Mouse (Mus musculus) natural killer cell, adult 2 months (primary cell): Measurements from ENCODE around the gene Arglu1.

Source experiments
- DNase-seq, 2 experiments: peaks; one replicate each; pipeline ENCODE4 v3.0.0; 2022; ENCODE audit warnings: low spot score in 2 of 2

Gene Arglu1

DNA sequence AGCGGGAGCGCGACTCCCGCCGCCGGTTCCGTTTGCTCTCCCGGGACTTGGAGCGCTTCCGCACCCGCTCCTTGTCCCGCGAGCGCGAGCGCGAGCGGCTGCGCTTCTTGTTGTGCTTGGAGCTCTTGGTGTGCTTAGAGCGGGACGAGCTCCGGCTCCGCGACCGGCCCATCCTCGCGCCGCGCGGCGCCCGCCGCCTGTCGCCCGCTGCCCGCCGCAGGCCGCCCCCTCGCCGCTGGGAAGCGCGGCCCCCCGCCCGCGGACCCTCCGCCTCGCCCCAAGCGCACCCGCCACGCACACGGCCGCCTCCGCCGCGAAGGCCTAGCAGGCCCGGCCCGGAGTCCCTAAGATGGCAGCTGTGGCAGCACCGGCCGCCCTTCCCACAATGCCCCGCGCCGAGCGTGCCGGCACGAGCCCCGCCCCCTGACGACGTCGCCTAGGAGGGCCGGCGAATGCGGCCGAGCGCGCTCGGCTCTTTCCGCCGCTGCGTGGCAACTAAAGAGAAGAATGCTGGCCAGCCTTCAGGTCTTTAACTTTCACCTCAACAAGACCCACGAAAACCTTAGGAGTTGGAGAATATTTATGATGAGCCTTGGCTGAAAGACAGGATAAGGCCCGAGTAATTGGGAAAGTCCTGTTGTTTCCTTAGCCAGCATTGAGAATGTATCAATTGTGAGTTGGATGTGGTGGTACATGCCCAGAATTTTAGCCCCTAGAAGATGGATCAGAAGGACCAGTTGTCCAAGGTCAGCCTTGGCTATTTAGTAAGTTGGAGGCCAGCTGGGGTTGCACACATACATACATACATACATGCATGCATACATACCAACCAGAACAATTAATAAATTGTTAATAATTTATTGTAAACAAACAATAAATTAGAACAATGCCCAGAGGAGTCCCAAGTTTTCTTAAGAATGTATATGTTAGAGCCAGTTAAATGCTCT is at the start of gene Arglu1:
TSS of gene Arglu1 (minus strand) at position 376 of the 947 bp plus-strand sequence.
- peak; percentile 89 to 95 for DNase-seq

DNA sequence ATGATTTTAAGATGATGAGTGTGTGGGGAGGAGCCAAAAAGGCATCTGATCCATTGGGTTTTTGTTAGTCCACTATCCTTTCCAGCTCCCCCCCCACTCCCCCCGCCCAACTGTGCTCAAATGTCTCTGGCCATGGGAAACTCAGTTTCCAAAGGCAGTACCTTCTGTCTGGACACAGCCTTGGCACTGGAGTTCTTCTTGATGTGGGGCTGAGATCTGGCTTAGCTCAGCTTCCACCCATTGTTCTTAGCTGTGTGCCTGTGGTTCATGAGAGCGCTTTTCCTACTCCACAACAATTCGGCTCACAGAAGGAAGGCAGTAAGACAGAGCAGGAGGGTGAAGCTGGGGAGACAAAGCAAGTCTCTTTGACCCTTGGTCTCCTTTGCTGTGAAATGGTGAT is 47.0 kb upstream of the Arglu1 start:
- DNase-seq, result no peak

DNA sequence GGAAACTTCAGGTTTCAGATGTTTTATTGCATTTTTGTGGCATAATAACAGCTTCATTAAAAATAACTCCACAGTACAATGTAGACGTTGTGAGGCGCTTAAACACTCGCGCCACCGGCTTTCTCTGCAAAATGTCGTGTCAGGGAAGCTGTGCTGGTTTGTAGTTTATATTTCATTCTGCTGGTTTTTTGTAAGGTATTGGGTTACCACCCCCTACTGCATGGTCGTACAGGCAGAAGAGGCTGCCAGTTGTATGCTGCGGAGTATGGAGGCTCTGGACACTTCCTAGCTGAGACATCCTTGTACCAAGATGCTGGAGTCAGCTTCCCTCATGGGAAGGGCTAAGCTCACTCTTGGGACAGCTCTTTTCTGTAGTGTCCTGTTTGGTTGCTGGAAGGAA is 46.5 kb upstream of the Arglu1 start:
- no peak for DNase-seq

DNA sequence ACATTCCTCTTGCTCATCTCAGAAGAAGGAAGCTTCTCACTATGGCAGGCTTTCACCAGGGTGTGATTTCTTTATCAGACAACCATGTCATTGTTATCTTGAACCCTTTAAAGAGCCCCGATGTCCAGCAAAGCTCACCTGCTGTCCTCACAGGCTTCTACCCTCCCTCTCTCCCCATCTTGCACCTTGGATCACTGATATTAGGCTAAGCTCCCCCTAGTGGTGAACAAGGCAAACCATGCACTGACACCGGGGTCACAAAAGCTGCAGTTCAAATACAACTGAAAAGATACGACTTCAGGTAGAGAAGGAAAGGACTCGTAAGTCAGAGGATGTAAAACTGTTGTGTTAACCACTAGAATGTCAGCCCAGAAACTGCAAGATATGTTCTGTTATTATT is 43.5 kb upstream of the Arglu1 start:
- DNase-seq, result peak; percentile 6 to 13

DNA sequence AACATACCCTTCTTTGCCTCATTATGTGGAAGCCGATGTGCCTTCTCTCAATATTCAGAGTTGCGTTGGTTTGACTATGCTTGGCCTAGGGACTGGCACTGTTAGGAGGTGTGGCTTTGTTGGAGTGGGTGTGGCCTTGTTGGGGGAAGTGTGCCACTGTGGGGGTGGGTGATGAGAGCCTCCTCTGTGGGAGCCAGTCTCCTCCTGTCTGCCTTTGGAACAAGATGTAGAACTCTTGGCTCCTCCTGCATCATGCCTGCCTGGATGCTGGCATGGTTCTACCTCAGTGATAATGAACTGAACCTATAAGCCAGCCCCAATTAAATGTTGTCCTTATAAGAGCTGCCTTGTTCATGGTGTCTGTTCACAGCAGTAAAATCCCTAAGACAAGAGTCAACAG is 38.3 kb upstream of the Arglu1 start:
- DNase-seq, result no peak

DNA sequence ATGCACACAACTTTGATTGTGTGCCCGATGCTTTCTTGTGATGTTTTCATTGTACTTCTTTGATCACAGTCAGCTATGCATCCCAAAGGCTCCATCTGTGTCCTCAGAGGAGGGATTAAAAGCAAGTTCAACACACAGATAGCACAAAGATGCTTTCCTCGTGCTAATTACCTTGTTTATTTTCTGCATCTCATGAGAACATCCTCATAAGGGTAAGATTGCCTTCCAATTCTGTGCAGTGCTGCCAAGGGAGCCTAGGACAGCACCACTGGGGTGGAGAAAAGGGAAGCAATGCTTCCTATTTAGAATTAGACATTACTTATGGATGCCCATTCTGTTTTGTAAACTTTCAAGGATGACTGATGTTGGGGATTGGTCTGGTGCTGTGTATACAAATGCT is 36.2 kb upstream of the Arglu1 start:
- no peak for DNase-seq

DNA sequence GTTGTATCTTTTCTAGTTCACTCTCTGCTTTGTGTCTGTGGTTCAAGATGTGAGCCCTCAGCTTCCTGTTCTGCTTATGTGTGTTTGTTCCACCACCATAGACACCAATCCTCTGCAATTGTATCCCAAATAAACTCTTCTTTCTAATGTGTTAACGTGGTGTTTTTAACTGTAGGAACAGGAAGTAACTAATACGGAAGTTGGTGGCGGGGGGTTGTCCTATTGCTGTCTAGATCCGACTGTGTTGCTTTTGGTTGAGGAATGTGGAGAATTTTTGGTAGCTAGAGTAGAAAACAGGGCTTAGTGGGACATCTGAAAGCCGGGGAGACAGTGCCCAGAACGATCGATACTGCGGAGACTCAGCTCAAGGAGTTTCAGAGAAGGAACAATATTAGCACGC is 14.5 kb upstream of the Arglu1 start:
- no peak for DNase-seq

DNA sequence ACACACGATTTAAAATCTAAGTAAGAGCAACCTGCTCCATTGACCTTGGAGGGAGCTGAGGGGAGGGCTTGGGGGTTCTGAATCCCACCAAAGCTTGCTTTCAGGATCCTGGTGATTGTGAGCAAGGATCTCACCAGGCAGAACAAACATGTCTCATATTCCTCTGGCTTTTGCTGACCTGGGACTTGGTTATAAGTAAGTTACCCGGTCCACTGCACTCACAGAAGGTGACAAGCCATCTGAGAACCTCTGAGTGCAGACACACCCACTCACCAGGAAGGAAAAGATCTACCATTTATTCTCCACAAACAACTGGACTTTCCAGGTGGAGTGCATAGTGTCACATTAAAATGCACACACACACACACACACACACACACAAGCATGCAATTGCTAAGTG is 13.3 kb upstream of the Arglu1 start:
- no peak for DNase-seq

DNA sequence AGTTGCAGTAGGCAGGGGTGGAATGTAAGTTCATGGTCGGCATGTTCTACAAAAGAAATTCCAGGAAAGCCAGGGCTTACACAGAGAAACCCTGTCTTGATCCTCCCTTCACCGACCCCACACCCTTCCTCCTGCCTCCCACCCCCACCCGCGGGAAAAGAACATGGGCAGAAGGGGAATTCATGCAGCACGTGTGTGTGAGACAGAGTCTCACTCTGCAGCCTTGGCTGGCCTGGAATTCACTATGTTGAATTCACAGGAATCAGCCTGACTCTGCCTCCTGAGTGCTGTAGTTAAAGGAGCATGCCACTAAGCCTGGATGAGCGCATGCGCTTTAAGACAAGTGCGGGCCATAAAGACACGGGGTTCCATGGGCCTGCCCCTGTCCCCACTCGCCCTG is 10.5 kb upstream of the Arglu1 start:
- DNase-seq, result no peak

DNA sequence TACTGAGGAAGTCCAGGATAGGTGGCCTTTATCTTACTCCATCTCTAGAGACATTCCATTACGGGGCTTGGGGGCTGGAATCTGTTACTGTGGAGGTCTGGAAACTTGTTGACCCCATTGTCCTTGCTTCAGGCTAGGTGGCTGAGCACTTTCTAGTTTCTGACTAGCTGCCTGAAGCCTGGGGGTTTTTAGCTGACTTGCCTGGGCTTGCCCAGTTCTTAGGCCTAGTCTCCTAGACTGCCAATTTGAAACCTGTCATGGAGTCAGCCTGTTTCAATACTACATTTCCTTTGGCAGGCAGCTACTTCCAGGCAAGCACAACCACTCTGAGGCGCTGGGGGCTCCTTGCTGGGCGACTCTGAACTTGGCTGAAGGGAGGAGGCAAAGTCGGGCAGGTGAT is 9.9 kb upstream of the Arglu1 start:
- no peak for DNase-seq

DNA sequence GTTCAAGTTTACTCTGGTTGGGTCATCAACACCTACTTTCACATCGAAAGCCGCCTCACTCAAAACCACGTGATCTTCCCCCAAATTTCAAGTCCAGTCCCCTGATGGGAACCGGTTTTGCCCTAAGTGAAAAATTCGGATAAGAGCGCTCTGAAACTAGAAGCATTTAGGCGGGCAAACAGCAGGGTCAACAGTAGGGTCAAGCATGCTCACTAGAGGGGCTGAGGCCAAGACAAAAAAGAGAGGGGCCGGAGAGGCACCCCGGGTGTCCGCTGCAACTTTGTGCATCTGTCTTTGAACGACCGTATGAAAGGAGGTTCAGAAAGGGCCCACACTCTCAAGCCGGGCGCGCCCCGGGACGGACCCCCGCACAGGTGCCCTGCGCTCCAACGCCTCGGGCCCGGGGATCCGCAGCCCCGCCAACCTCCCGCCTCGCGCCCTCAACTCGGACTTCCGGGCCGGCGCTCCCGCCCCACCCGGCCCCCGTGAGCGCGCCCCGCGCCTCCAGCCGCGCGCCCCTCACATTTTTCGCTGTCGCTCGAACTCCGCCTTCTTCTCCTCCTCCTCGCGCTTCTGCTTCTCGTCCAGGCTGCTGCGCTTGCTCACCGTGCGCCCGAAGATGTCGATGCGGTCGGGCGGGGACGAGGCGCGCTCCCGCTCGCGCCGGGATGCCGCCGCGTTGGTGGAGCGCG is 721 bp downstream of the Arglu1 start:
- peak; percentile 38 to 52 for DNase-seq

DNA sequence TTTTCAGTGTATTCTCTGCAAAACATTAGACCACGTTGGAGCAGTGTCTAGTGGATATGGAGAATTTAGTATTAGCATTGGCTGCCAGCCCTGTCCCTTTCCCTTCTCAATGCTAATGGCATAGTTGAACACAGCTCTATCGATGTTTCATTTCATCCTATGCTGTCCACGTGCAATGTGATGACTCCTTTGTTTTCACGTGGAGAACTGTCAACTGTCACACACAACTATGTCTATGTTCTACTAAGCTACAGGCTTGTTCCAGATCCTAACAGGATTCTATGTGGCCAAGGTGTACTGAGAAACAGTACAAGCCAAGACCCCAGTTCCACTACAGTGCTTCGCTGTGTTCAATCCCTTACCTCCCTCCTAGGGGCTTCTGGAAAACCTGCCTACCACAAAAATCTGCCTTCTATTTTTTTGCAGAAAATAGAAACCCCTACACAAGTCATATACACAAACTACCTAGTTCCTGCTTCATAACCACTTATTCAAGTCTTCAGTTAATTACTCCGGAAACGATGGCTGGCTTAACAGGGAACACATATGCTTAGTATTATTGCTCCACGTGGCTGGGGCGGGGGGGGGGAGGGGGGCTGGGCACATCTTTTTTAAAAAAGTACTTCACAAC is 1.4 kb downstream of the Arglu1 start:
- no peak for DNase-seq

DNA sequence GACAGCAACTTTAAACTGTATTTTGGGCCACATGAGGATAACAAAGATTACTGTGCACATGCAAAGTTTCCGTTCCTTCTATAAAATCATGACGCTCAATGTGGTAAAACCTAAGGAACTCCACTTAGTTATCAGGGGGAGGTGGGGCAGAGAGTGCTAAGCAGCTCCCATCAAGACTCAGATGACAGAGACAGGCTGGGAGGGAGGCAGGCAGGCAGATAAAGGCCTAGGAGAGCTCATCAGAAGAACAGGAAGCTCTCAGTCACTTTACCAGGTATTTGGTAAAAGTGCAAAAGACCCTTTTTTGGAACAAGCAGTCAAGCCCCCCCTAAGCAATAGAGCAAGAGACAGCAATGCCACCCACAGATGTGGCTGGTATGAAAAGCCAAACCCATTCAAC is 4.8 kb downstream of the Arglu1 start:
- no peak for DNase-seq

DNA sequence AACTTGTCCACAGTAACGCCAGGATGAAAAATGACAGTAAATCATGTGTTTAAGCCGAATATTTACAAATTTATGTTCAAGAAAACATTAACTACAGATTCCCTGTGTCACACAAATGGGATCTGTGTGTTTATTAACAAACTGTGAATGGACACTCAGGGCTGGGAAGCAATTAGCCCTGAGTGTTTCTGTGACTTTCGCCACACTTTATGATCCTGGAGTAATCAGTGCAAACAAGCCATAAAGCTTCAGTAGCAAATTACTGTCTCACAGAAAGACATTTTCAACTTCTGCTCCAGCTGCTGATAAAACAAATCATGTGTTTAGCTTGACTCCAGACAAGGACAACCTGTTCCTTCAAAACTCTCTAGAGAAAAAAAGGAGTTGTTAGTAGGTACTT is 7.6 kb downstream of the Arglu1 start:
- no peak for DNase-seq

DNA sequence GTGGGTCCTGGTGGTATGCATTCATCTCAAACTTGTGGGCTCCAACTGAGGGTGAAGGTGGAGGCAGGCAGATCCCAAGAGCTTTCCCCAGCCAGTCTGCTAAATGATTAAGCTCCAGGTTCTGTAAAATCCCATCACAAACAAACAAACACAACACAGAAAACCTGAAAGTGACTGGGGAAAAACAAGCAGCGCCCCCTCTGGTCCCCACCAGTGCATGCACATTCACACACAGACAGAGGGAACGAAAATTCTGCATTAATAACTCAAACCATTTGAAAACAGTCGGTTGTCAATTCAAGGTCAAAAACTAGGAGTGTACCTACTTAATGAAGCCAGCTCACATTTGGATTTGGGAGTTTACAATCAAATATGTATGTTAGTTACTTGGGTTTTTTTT is 12.1 kb downstream of the Arglu1 start:
- no peak for DNase-seq

DNA sequence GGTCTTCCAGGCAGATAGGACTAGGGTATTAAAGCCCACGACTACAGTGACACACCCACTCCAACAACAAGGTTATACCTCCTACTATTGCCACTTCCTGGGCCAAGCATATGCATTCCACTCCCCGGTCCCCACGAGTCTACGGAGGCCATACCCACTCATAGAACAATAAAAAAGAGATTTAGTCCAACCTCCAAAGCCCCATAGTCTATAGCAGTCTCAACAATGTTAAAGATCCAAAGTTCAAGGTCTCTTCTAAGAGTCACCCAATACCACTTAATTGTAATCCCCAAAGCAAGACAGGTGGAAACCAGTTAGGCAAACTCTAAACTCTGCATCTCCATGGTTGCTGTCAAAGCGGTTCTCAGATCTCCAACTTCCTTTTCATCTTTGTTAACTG is 15.5 kb downstream of the Arglu1 start:
- DNase-seq, result no peak

DNA sequence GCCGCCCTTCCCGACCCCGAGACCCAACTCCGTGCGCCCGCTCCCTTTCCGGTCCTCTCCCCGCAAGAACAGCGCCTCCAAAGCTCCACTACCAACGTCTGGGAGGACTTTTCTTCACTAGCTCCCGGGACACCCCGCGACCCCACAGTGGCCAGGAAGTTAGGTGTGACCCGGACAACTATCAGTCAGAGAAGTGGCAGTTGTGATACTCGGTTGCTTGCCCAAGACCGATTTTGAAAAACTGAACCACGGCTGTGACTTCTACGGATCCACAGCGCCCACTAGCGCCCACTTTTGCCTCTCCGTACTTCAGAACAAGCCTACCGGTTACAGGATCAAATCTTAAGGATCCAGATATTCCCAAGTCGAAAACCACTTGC is 28.6 kb downstream of the Arglu1 start:
- DNase-seq, result peak; percentile 54 to 80

DNA sequence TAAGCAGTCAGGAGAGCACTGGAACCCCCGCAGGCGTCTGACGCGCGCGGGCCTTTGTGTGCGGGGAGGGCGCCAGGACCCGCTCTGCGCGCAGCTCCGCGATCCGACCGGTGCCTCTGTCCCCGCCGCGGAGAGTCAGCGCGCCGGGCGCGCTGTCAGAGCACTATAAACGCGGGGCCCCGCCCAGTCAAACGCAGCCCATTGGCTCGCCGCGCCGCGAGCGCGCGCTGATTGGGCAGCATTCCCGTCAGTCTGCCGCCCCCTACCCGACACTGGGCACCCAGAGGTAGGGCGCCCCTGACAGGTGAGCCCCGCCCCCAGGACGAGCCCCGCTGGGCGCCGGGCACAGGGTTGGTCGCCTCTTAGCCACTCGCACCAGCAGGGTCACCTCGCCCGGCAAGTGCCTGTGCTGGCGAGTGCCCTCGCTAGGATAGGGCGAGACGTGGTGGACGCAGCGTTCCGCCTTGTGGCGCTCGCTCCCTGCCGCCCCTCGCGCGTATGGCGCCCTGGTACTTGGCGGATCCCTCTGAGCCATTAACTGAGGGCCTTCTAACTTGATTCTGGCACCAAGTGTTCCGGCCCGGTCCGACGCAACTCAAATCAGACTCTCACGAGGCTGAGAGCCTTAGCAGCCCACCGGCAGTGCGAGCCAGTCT is 29.1 kb downstream of the Arglu1 start, which contains the start of gene Efnb2:
TSS of gene Efnb2 (minus strand) at position 140 of the 656 bp plus-strand sequence.
- peak; percentile 57 to 80 for DNase-seq

DNA sequence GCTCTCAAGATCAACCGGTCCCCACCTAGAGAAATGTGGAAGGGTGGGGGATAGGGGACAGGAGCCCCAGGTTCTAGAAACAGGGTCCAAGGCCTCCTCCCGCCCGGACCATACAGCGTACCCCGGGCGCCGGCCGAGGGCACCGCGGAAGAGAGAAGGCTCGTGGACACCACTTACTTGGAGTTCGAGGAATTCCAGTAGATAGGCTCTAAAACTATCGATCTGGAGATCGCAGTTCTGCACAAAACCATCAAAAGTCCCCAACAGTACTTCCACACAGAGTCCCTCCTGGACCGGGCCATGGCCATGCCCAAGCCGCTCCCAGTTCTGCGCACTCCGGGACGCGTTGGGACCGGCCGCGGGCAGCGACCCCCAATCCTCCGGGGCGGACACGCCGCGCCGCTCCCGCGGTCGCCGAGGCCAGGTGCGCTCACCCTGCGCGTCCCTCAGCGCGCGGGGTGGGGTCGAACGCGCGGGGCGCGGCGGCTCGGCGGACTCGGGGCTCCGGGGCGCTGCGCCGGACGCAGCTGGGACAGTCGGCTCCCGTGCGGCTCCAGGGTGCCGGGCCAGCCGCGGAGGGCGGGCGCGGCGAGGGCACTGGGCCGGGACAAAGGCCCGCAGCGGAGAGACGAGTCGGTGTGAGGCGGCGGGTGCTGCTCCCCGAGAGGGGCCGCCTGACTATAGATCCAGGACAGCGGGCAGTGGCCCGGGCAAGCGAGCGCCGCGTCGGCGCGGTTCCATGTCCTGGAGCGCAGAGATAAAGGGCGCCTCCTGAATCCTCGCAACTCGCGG is 29.8 kb downstream of the Arglu1 start:
- no peak for DNase-seq

DNA sequence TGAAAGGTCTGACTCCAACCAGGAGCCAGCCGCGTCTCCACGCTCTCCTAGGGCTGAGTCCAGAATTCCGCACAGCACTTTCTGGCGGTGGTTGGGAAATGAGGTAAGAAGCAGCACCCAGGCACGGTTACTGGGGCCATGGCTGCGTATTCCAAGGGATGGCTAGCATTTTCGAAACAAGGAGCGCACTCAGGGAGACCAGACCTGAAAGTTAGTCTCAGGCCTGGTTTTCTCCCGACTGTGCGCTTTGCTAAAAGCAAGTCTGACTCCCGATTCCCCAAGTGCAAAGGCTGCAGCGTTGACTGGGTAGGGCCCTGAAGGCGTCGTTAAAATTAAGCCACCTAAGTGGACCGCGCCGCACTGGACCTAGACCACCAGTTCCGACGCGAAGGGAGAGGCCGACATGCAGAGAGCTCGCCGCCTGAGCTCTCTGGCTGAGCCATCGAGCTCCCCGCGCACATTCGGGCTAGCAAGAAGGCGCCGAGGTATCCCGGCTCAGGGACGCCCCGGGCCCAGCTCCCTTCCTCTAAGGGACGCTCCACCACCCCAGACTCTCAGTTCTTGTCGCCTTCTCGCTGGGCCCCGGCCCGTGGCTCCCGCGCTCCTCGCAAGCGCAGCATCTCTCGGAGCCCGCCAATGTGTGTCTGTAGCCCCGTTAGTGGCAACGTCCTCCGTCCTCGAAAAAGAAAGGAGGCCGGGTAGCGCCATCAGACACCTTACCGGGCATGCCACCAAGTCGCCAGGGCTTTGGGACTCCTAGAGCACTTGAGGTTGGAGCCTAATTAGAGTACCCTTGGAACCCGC is 30.6 kb downstream of the Arglu1 start:
- no peak for DNase-seq
